Mouse (Mus musculus) naive thymus-derived CD4-positive, alpha-beta T cell, adult 5 months (primary cell): ENCODE measurements around the gene Chil1. TPM values are rescaled to one million over a fixed set of nuclear protein-coding genes. Genes with fewer than 3 reads are reported as not detected.

Experiments used
- polyA plus RNA-seq: library from polyadenylated mRNA; unstranded; fragments of 100-300 nt; shearing (Covaris generic); gene quantifications from one replicate; pipeline ENCODE4 v1.2.1, GENCODE M21; 2017

Gene Chil1
- not detected for polyA plus RNA-seq

DNA sequence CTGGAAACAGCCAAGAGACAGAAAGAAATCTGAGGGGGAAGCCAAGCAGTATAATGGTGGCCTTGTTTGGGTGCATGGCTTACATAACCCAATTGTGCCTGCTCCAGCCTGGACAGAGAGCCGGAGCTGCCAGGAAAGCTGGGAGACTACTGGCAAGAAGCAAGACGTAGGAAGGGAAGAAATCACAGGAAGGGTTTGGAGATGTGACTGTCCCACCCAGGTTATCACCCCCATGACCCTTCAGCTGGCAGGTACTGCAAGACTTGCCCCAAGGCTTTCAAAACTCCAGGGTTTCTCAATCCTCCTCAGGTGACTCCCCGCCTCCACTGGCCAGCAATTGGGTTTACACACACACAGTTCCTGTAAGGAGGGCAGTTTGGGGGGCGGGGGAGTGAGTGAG, at the start of gene Chil1:
Gene Chil1, plus strand, starts transcription at position 152 of the 400 bp plus-strand sequence.

DNA sequence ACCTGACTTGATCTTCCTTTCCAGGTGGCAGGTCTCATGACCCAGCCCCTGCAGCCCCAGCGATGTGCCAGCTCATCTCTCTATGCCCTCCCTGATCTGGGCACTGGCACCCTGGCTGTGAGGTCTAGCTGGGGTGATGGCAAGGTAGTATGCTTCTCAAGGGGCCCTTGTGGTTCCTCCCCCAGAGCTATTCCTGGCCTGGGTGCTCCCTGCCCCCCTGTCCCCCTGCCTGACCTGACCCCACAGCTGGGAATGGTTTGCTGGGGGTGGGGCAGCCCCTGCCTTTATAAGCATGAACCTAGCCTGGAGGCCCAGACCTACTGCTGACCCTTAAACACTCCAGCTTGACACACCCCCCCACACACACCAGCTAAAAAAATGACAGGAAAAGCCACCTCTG, 11.2 kb downstream of the Chil1 start, which contains the start of gene Mybph:
Gene Mybph, plus strand, starts transcription at position 323 of the 400 bp plus-strand sequence.

DNA sequence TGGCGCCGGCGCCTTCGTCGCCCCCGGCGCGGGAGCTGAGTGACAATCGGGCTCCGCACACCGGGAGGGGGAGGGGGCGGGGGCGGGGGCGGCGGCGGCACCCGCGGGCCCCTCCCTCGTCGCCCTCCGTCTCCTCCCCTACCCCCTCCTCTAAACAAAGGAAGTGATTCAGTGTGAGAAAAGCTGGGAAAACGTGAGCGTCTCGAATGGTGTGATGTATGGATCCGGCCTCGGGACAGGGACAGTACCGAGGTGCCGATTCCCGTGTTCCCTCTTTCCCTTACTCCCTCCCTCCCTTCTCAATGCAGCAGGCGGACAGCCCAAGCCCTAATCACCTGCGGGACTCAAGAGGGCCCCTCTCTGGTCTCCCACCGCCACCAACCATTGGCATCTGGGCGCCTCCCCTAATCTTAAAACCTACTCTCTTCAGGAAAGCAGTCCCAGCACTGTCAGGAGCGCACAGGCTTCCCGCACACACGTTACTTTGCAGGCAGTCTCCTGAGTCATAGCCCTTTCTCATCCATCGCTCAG, 53.5 kb downstream of the Chil1 start, which contains the start of gene Adora1:
Gene Adora1, minus strand, starts transcription at position 41 of the 531 bp plus-strand sequence.

Other genes starting within 250 kb of the Chil1 start
- not detected for gene Fmod, start 144.9 kb upstream of the Chil1 start, polyA plus RNA-seq
- gene Btg2, start 103.1 kb upstream of the Chil1 start, polyA plus RNA-seq, result 250 TPM
- gene Chit1, start 70.9 kb upstream of the Chil1 start, polyA plus RNA-seq, result not detected
- not detected for gene Mybph, start 11.3 kb downstream of the Chil1 start, polyA plus RNA-seq
- not detected for gene Adora1, start 53.3 kb downstream of the Chil1 start, polyA plus RNA-seq
- not detected for gene Myog, start 107.8 kb downstream of the Chil1 start, polyA plus RNA-seq
- gene Ppfia4, start 150.8 kb downstream of the Chil1 start, polyA plus RNA-seq, result not detected
- gene Tmem183a, start 179.8 kb downstream of the Chil1 start, polyA plus RNA-seq, result 134 TPM
- gene 4933406M09Rik, start 203.8 kb downstream of the Chil1 start, polyA plus RNA-seq, result not detected
- 19.3 TPM for gene Cyb5r1, start 223.4 kb downstream of the Chil1 start, polyA plus RNA-seq
- 126 TPM for gene Adipor1, start 233.2 kb downstream of the Chil1 start, polyA plus RNA-seq